Mouse (Mus musculus): ENCODE results near the gene Fbxl7. TPM values are rescaled to one million over a fixed set of nuclear protein-coding genes. Genes with fewer than 3 reads are reported as not detected.

Gene Fbxl7
- polyA plus RNA-seq, 1 experiment from 2014 or later, result 26.2 TPM

- Histone ChIP-seq H3K9me3 (replicated peaks) (no peaks in the 10 kb centered on the region), H3K4me3 (replicated peaks) (no peak overlapping the region), H3K27me3 (no peaks in the 10 kb centered on the region), H3K36me3 (0 out of 2 replicates have a peak, but pooled peaks cover 1% of the 10 kb centered on the region), H3K9ac (no peak overlapping the region), H3K4me1 (peaks cover 7% of the 10 kb centered on the region; the same call in 1 of the 2 replicates), H3K27ac (replicated peaks) (no peak overlapping the region), H3K4me2 (replicated peaks) (no peak overlapping the region)
- 51% methylated on average over 3 of the region's 3 CpGs for WGBS
- ATAC-seq (ENCODE audit: insufficient number of reproducible peaks, low FRiP score, low TSS enrichment, low read depth), result no peak
These were observed 82.5 kb downstream of the Fbxl7 start for GRCm38 (mm10) chr15:26812856-26813255.

GRCm38 (mm10) chr15:26809569-26809968 lies 85.8 kb downstream of the Fbxl7 start:
- 0 out of 2 replicates have a peak overlapping the region, but pooled peaks have one; percentile 34 for H3K27ac ChIP-seq (replicated peaks)
- no peak overlapping the region for H3K9ac ChIP-seq
- no peaks in the 10 kb centered on the region for H3K9me3 ChIP-seq (replicated peaks)
- no peak for ATAC-seq (ENCODE audit: insufficient number of reproducible peaks, low FRiP score, low TSS enrichment, low read depth)
- peaks cover 7% of the 10 kb centered on the region; the same call in 1 of the 2 replicates for H3K4me1 ChIP-seq
- H3K27me3 ChIP-seq, result no peaks in the 10 kb centered on the region
- WGBS, result 59% methylated on average over 3 of the region's 3 CpGs
- no peak overlapping the region for H3K4me3 ChIP-seq (replicated peaks)
- H3K36me3 ChIP-seq, result no peaks in the 10 kb centered on the region
- H3K4me2 ChIP-seq (replicated peaks), result no peak overlapping the region

GRCm38 (mm10) chr15:26804046-26804445 lies 91.3 kb downstream of the Fbxl7 start:
- WGBS, result 67% methylated on average over 5 of the region's 5 CpGs
- Histone ChIP-seq H3K4me1 (no peaks in the 10 kb centered on the region), H3K4me2 (replicated peaks) (no peak overlapping the region), H3K27ac (replicated peaks) (no peak overlapping the region), H3K4me3 (replicated peaks) (no peak overlapping the region), H3K27me3 (no peaks in the 10 kb centered on the region), H3K36me3 (no peaks in the 10 kb centered on the region), H3K9me3 (replicated peaks) (no peaks in the 10 kb centered on the region), H3K9ac (no peak overlapping the region)
- no peak for ATAC-seq (ENCODE audit: insufficient number of reproducible peaks, low FRiP score, low TSS enrichment, low read depth)

- H3K27me3 ChIP-seq, result no peaks in the 10 kb centered on the region
- H3K4me3 ChIP-seq (replicated peaks), result no peak overlapping the region
- 65% methylated on average over 3 of the region's 3 CpGs for WGBS
- H3K27ac ChIP-seq (replicated peaks), result no peak overlapping the region
- no peak for ATAC-seq (ENCODE audit: insufficient number of reproducible peaks, low FRiP score, low TSS enrichment, low read depth)
- H3K9me3 ChIP-seq (replicated peaks), result no peaks in the 10 kb centered on the region
- no peaks in the 10 kb centered on the region for H3K4me1 ChIP-seq
- H3K36me3 ChIP-seq, result no peaks in the 10 kb centered on the region
- H3K4me2 ChIP-seq (replicated peaks), result no peak overlapping the region
- H3K9ac ChIP-seq, result no peak overlapping the region
These were observed 95.8 kb downstream of the Fbxl7 start for GRCm38 (mm10) chr15:26799457-26800021.

- no peak for ATAC-seq (ENCODE audit: insufficient number of reproducible peaks, low FRiP score, low TSS enrichment, low read depth)
- 62% methylated on average over 2 of the region's 2 CpGs for WGBS
- H3K9ac ChIP-seq, result no peak overlapping the region
These were observed 99.4 kb downstream of the Fbxl7 start for GRCm38 (mm10) chr15:26795937-26796336.

GRCm38 (mm10) chr15:26795518-26795917 lies 99.9 kb downstream of the Fbxl7 start:
- no peak overlapping the region for H3K4me3 ChIP-seq (replicated peaks)
- H3K4me1 ChIP-seq, result no peaks in the 10 kb centered on the region
- 45% methylated on average over 6 of the region's 6 CpGs for WGBS

More at GRCm38 (mm10) chr15:26795937-26796336, 99.4 kb downstream of the Fbxl7 start:
- Histone ChIP-seq H3K4me2 (replicated peaks) (no peak overlapping the region), H3K36me3 (no peaks in the 10 kb centered on the region), H3K27me3 (no peaks in the 10 kb centered on the region), H3K27ac (replicated peaks) (no peak overlapping the region), H3K4me1 (no peaks in the 10 kb centered on the region), H3K4me3 (replicated peaks) (no peak overlapping the region), H3K9me3 (replicated peaks) (no peaks in the 10 kb centered on the region)

GRCm38 (mm10) chr15:26787148-26787547 lies 108.2 kb downstream of the Fbxl7 start:
- Histone ChIP-seq H3K4me3 (replicated peaks) (no peak overlapping the region), H3K27me3 (no peaks in the 10 kb centered on the region), H3K27ac (replicated peaks) (no peak overlapping the region), H3K9ac (no peak overlapping the region), H3K9me3 (replicated peaks) (no peaks in the 10 kb centered on the region), H3K4me1 (no peaks in the 10 kb centered on the region), H3K36me3 (no peaks in the 10 kb centered on the region), H3K4me2 (replicated peaks) (no peak overlapping the region)
- ATAC-seq (ENCODE audit: insufficient number of reproducible peaks, low FRiP score, low TSS enrichment, low read depth), result no peak
- 80% methylated on average over 6 of the region's 6 CpGs for WGBS

More at GRCm38 (mm10) chr15:26795518-26795917, 99.9 kb downstream of the Fbxl7 start:
- no peaks in the 10 kb centered on the region for H3K9me3 ChIP-seq (replicated peaks)
- no peak for ATAC-seq (ENCODE audit: insufficient number of reproducible peaks, low FRiP score, low TSS enrichment, low read depth)
- H3K9ac ChIP-seq, result no peak overlapping the region
- no peak overlapping the region for H3K27ac ChIP-seq (replicated peaks)
- no peaks in the 10 kb centered on the region for H3K27me3 ChIP-seq
- H3K4me2 ChIP-seq (replicated peaks), result no peak overlapping the region
- H3K36me3 ChIP-seq, result no peaks in the 10 kb centered on the region

- Histone ChIP-seq H3K4me3 (replicated peaks) (no peak overlapping the region), H3K27me3 (no peaks in the 10 kb centered on the region), H3K4me2 (replicated peaks) (no peak overlapping the region), H3K9me3 (replicated peaks) (no peaks in the 10 kb centered on the region), H3K36me3 (no peaks in the 10 kb centered on the region), H3K9ac (no peak overlapping the region), H3K27ac (replicated peaks) (no peak overlapping the region), H3K4me1 (no peaks in the 10 kb centered on the region)
- WGBS, result 58% methylated on average over 3 of the region's 3 CpGs
- ATAC-seq (ENCODE audit: insufficient number of reproducible peaks, low FRiP score, low TSS enrichment, low read depth), result no peak
These were observed 114.8 kb downstream of the Fbxl7 start for GRCm38 (mm10) chr15:26780557-26780956.

GRCm38 (mm10) chr15:26779129-26779528 lies 116.3 kb downstream of the Fbxl7 start:
- H3K9ac ChIP-seq, result no peak overlapping the region
- no peaks in the 10 kb centered on the region for H3K9me3 ChIP-seq (replicated peaks)
- H3K27me3 ChIP-seq, result no peaks in the 10 kb centered on the region
- 59% methylated on average over 4 of the region's 4 CpGs for WGBS
- no peak overlapping the region for H3K4me3 ChIP-seq (replicated peaks)
- H3K4me2 ChIP-seq (replicated peaks), result no peak overlapping the region
- no peak for ATAC-seq (ENCODE audit: insufficient number of reproducible peaks, low FRiP score, low TSS enrichment, low read depth)
- H3K27ac ChIP-seq (replicated peaks), result no peak overlapping the region
- no peaks in the 10 kb centered on the region for H3K4me1 ChIP-seq
- H3K36me3 ChIP-seq, result no peaks in the 10 kb centered on the region

- H3K4me3 ChIP-seq (replicated peaks), result no peak overlapping the region
- no peaks in the 10 kb centered on the region for H3K27me3 ChIP-seq
- no peak overlapping the region for H3K9ac ChIP-seq
- no peaks in the 10 kb centered on the region for H3K9me3 ChIP-seq (replicated peaks)
- H3K27ac ChIP-seq (replicated peaks), result no peak overlapping the region
- no peaks in the 10 kb centered on the region for H3K36me3 ChIP-seq
- no peaks in the 10 kb centered on the region for H3K4me1 ChIP-seq
- H3K4me2 ChIP-seq (replicated peaks), result no peak overlapping the region
- ATAC-seq (ENCODE audit: insufficient number of reproducible peaks, low FRiP score, low TSS enrichment, low read depth), result no peak
These were observed 119.7 kb downstream of the Fbxl7 start for GRCm38 (mm10) chr15:26775720-26776119.

- Histone ChIP-seq H3K27me3 (no peaks in the 10 kb centered on the region), H3K27ac (replicated peaks) (no peak overlapping the region), H3K4me3 (replicated peaks) (no peak overlapping the region), H3K36me3 (no peaks in the 10 kb centered on the region), H3K9me3 (replicated peaks) (no peaks in the 10 kb centered on the region), H3K4me1 (no peaks in the 10 kb centered on the region), H3K9ac (no peak overlapping the region), H3K4me2 (replicated peaks) (no peak overlapping the region)
- no peak for ATAC-seq (ENCODE audit: insufficient number of reproducible peaks, low FRiP score, low TSS enrichment, low read depth)
- 94% methylated on average over 2 of the region's 2 CpGs for WGBS
These were observed 120.5 kb downstream of the Fbxl7 start for GRCm38 (mm10) chr15:26774895-26775294.

- no peak overlapping the region for H3K27ac ChIP-seq (replicated peaks)
- 58% methylated on average over 4 of the region's 4 CpGs for WGBS
- ATAC-seq (ENCODE audit: insufficient number of reproducible peaks, low FRiP score, low TSS enrichment, low read depth), result no peak
These were observed 133.7 kb downstream of the Fbxl7 start for GRCm38 (mm10) chr15:26761651-26762050.

More at GRCm38 (mm10) chr15:26761651-26762050, 133.7 kb downstream of the Fbxl7 start:
- no peak overlapping the region for H3K4me3 ChIP-seq (replicated peaks)
- peaks cover 16% of the 10 kb centered on the region; the same call in 1 of the 2 replicates for H3K4me1 ChIP-seq
- no peak overlapping the region for H3K9ac ChIP-seq
- no peaks in the 10 kb centered on the region for H3K27me3 ChIP-seq
- H3K9me3 ChIP-seq (replicated peaks), result no peaks in the 10 kb centered on the region
- H3K36me3 ChIP-seq, result no peaks in the 10 kb centered on the region
- no peak overlapping the region for H3K4me2 ChIP-seq (replicated peaks)
